Mouse (Mus musculus) heart, postnatal 10 days (tissue): ENCODE measurements around the gene Prss27. TPM values are rescaled to one million over a fixed set of nuclear protein-coding genes. Genes with fewer than 3 reads are reported as not detected.
"Not testable (repeated sequence)": the region's sequence is repeated elsewhere in the genome, so short reads cannot be mapped to it uniquely, and the experiment has no call there.

Experiments used
- DNase-seq, 2 experiments: peaks; one replicate each; pipeline ENCODE4 v3.0.0; 2021
- intact Hi-C: fragments of 180-260 bp; cut with DNase I; formaldehyde crosslinking; loops from one replicate; pipeline ENCODE4 v1.15.1; 2025
- total RNA-seq, 2 experiments: library from RNA; stranded (reverse); gene quantifications; 2 replicates each; pipeline ENCODE4 v1.2.3; 2021

The Prss27 gene
- total RNA-seq, 2 experiments from 2014 or later = not detected

GRCm38 (mm10) chr17:24029477-24029876 is 8.5 kb upstream of the Prss27 start:
- no peak for DNase-seq
- intact Hi-C loops = no loop called here

GRCm38 (mm10) chr17:24030551-24030950 is 7.4 kb upstream of the Prss27 start:
- intact Hi-C loops = no loop called here
- DNase-seq = no peak

- no peak for DNase-seq
Observed at GRCm38 (mm10) chr17:24035087-24035486, 2.9 kb upstream of the Prss27 start.

GRCm38 (mm10) chr17:24036954-24037353 is 990 bp upstream of the Prss27 start:
- intact Hi-C loops = no loop called here
- DNase-seq = no peak

More at GRCm38 (mm10) chr17:24035087-24035486, 2.9 kb upstream of the Prss27 start:
- intact Hi-C loops = no loop called here

GRCm38 (mm10) chr17:24037360-24037759 is 584 bp upstream of the Prss27 start:
- DNase-seq = no peak
- intact Hi-C loops = no loop called here

- intact Hi-C loops = no loop called here
- DNase-seq = no peak
Observed at GRCm38 (mm10) chr17:24044482-24044881, 6.5 kb downstream of the Prss27 start.

GRCm38 (mm10) chr17:24045608-24046007 is 7.7 kb downstream of the Prss27 start:
- intact Hi-C loops = no loop called here
- DNase-seq = no peak

- no peak for DNase-seq
- intact Hi-C loops = no loop called here
Observed at GRCm38 (mm10) chr17:24046026-24046425, 8.1 kb downstream of the Prss27 start.

GRCm38 (mm10) chr17:24048053-24048452 is 10.1 kb downstream of the Prss27 start:
- no peak for DNase-seq
- intact Hi-C loops = no loop called here

GRCm38 (mm10) chr17:24049008-24049407 is 11.1 kb downstream of the Prss27 start:
- intact Hi-C loops = no loop called here
- no peak for DNase-seq

GRCm38 (mm10) chr17:24056636-24057625 is 19.0 kb downstream of the Prss27 start:
- intact Hi-C loops = no loop called here
- DNase-seq = no peak

- intact Hi-C loops = no loop called here
- DNase-seq = no peak
Observed at GRCm38 (mm10) chr17:24057730-24058245, 19.8 kb downstream of the Prss27 start.

GRCm38 (mm10) chr17:24062459-24063155 is 24.7 kb downstream of the Prss27 start:
- no peak for DNase-seq
- intact Hi-C loops = no loop called here

- intact Hi-C loops = no loop called here
- no peak for DNase-seq
Observed at GRCm38 (mm10) chr17:24068271-24068670, 30.3 kb downstream of the Prss27 start.

- no peak for DNase-seq
- intact Hi-C loops = no loop called here
Observed at GRCm38 (mm10) chr17:24069531-24069930, 31.6 kb downstream of the Prss27 start.

- intact Hi-C loops = no loop called here
- peak; percentile 95 to 97 for DNase-seq
Observed at GRCm38 (mm10) chr17:24072919-24073696, 35.2 kb downstream of the Prss27 start, which contains the start of gene Kctd5. Gene Kctd5, minus strand, starts transcription at chr17:24073485.

- intact Hi-C loops = no loop called here
- DNase-seq = no peak
Observed at GRCm38 (mm10) chr17:24077101-24077500, 39.2 kb downstream of the Prss27 start.

GRCm38 (mm10) chr17:24084593-24084992 is 46.6 kb downstream of the Prss27 start:
- DNase-seq = no peak
- intact Hi-C loops = no loop called here

- not testable (repeated sequence) for DNase-seq
Observed at GRCm38 (mm10) chr17:24086399-24086798, 48.5 kb downstream of the Prss27 start.

GRCm38 (mm10) chr17:24090575-24090974 is 52.6 kb downstream of the Prss27 start:
- no peak for DNase-seq
- intact Hi-C loops = no loop called here

More at GRCm38 (mm10) chr17:24086399-24086798, 48.5 kb downstream of the Prss27 start:
- intact Hi-C loops = not testable (repeated sequence)
